Mouse (Mus musculus): ENCODE results near the gene Mta2. TPM values are rescaled to one million over a fixed set of nuclear protein-coding genes. Genes with fewer than 3 reads are reported as not detected.
A peak's percentile ranks its signal among the peaks of the same experiment; 100 is the strongest.
"Not testable (repeated sequence)": the region's sequence is repeated elsewhere in the genome, so short reads cannot be mapped to it uniquely, and the experiment has no call there.

The Mta2 gene
- 79.0 and 85.9 TPM in 2 replicates for polyA plus RNA-seq (2015; fragmentation: Nextera tagmentation; extraction: Ambion mirVana)

DNA sequence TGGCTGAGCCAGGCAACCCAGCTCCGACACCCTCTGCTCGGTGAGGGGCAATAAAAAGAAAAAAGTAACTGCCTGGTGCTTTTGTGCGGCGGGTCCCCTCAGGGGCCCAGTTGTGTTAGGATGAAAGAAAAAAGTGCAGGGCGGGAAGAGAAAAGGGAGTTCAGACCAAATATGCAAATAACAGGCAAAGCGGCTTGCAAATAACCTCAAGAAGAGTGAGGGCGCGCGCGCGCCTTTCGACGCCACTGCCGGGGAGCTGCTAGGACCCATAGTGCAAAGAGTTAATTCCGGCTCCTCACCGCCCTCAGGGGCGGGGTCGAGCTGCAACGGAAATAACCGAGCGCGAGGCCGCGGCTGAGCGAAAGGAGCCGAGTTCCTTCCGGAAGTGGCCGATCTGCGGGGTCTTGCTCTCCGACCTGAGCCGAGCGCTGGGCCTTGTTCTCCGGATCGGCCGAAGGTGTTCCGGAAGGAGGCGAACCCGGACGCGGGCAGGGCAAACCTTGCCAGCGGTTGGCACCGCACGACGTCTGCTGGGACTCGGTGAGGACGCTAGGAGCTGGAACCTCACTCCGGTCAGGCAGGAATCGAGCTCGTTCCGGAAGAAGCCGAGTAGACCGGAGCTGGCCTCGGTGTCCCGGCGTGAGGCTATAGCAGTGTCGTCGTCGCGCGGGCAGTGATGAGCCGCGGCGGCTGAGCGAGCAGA lies at the start of gene Mta2:
TSS of gene Mta2 (plus strand) at position 361 of the 703 bp plus-strand sequence.
- peak within 1 kb of the TSS; percentile 85 for H3K4me2 ChIP-seq
- WGBS (ENCODE audit: insufficient replicate concordance) = under 1% methylated on average over 64 of the region's 64 CpGs
- peak within 1 kb of the TSS; percentile 97 for H3K27ac ChIP-seq (replicated peaks)
- H3K9ac ChIP-seq = peak within 1 kb of the TSS; percentile 97
- H3K9me3 ChIP-seq (replicated peaks) = no peaks in the 10 kb centered on the region
- peak within 1 kb of the TSS; percentile 81 for H3K4me3 ChIP-seq (replicated peaks)
- H3K36me3 ChIP-seq (replicated peaks) = peaks cover 63% of the 10 kb centered on the region
- ATAC-seq (ENCODE audit: insufficient read depth) = peak; percentile 90
- H3K27me3 ChIP-seq = no peaks in the 10 kb centered on the region
- H3K4me1 ChIP-seq (replicated peaks) = peaks cover 66% of the 10 kb centered on the region

- Histone ChIP-seq H3K27me3 (no peaks in the 10 kb centered on the region), H3K9me3 (replicated peaks) (no peaks in the 10 kb centered on the region), H3K4me2 (peak within 1 kb of the TSS; percentile 78), H3K9ac (peak within 1 kb of the TSS; percentile 96), H3K4me3 (replicated peaks) (peak within 1 kb of the TSS; percentile 95), H3K27ac (replicated peaks) (peak within 1 kb of the TSS; percentile 93), H3K4me1 (replicated peaks) (peaks cover 71% of the 10 kb centered on the region), H3K36me3 (replicated peaks) (peaks cover 48% of the 10 kb centered on the region)
- peak; percentile 45 for ATAC-seq (ENCODE audit: insufficient read depth)
- WGBS (ENCODE audit: insufficient replicate concordance) = 1% methylated on average over 54 of the region's 54 CpGs
Observed at GRCm38 (mm10) chr19:8892829-8893766, 48.6 kb upstream of the Mta2 start, which contains the start of gene Ints5. Ints5 (plus strand) TSS chr19:8893005.

DNA sequence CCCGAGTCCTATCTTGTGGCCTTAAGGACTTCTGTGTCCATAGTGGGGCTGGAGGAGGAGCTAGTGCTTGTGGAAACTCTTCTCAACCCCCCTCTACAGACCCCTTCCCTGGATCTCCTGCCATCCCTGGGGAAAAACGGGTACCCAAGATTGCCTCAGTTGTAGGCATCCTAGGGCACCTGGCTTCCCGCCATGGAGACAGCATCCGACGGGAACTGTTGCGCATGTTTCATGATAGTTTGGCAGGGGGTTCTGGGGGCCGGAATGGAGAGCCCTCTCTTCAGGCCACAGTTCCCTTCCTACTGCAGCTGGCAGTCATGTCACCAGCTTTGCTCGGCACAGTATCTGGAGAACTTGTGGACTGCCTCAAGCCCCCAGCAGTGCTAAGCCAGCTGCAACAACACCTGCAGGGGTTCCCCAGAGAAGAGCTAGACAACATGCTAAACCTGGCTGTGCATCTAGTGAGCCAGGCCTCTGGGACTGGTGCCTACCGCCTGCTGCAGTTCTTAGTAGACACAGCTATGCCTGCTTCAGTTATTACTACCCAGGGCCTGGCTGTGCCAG lies 46.2 kb upstream of the Mta2 start:
- H3K4me2 ChIP-seq = peak overlapping the region; percentile 20
- no peak overlapping the region for H3K9ac ChIP-seq
- WGBS (ENCODE audit: insufficient replicate concordance) = 85% methylated on average over 9 of the region's 9 CpGs
- H3K36me3 ChIP-seq (replicated peaks) = peaks cover 40% of the 10 kb centered on the region
- no peak overlapping the region for H3K4me3 ChIP-seq (replicated peaks)
- H3K4me1 ChIP-seq (replicated peaks) = peaks cover 74% of the 10 kb centered on the region
- H3K27ac ChIP-seq (replicated peaks) = 0 out of 2 replicates have a peak overlapping the region, but pooled peaks have one; percentile 20
- ATAC-seq (ENCODE audit: insufficient read depth) = no peak
- no peaks in the 10 kb centered on the region for H3K9me3 ChIP-seq (replicated peaks)
- H3K27me3 ChIP-seq = no peaks in the 10 kb centered on the region

GRCm38 (mm10) chr19:8896231-8896630 lies 45.4 kb upstream of the Mta2 start:
- not testable (repeated sequence) for H3K4me3 ChIP-seq (replicated peaks); ATAC-seq (ENCODE audit: insufficient read depth); H3K9ac ChIP-seq; H3K9me3 ChIP-seq (replicated peaks); H3K27me3 ChIP-seq
- Histone ChIP-seq H3K27ac (replicated peaks) (peak overlapping the region; percentile 90), H3K36me3 (replicated peaks) (peaks cover 36% of the 10 kb centered on the region), H3K4me2 (peak overlapping the region; percentile 20; the same call in 1 of the 2 replicates), H3K4me1 (replicated peaks) (peaks cover 76% of the 10 kb centered on the region)
- WGBS (ENCODE audit: insufficient replicate concordance) = 71% methylated on average over 5 of the region's 5 CpGs

DNA sequence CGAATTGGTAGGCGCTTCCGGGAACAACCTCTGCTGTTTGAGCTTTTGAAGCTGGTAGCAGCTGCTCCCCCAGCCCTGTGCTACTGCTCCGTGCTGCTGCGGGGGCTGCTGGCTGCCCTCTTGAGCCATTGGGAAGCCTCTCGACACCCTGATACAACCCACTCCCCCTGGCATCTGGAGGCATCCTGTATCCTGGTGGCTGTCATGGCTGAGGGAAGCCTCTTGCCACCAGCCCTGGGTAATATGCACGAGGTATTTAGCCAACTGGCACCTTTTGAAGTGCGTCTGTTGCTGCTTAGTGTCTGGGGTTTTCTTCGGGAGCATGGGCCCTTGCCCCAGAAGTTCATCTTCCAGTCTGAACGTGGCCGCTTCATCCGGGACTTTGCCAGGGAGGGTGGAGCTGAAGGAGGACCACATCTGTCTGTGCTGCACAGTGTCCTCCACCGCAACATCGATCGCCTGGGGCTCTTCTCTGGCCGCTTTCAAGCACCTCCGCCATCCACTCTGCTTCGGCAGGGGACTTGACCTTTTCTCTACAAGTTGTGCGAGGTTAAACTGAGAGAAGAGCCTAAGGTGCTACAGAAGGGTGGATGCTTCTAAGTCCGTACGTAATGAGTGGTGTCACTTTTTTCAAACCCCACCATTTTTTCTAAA lies 44.3 kb upstream of the Mta2 start:
- H3K4me3 ChIP-seq (replicated peaks) = peak overlapping the region; percentile 86
- WGBS (ENCODE audit: insufficient replicate concordance) = 40% methylated on average over 21 of the region's 21 CpGs

DNA sequence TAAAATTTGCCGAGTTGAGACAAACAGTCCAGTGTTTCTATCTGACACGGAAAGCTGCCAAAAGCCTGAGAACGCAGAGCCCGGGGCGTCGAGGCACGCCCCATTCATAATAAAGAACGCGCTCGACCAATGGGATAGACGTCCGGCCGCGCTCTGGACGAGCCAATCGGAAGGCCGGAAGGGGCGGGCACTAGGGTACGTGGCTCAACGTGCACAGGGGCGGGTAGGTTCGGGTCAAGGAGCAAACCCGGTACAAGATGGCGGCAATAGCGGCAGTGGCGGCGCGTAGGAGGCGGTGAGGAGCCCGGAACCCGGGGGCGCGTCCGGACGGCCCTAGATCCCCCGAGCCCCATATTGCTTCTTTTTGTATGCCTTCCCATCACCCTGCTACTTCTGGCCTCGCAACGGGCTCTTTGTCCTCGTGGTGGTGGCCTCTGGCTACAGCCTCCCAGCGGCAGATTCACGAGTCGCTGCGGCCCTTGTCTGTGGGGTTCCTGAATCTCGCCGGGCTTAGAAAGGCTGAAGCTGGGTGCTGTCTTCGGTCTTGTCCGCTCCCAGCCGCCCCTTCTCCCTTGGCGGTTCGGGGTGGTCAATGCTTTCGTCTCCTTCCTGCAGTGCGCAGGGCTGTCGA lies 43.7 kb upstream of the Mta2 start, which contains the start of gene Ganab:
TSS of gene Ganab (plus strand) at position 207 of the 631 bp plus-strand sequence.
- no peaks in the 10 kb centered on the region for H3K9me3 ChIP-seq (replicated peaks)
- under 1% methylated on average over 53 of the region's 53 CpGs for WGBS (ENCODE audit: insufficient replicate concordance)
- H3K36me3 ChIP-seq (replicated peaks) = peaks cover 47% of the 10 kb centered on the region
- peak within 1 kb of the TSS; percentile 86 for H3K4me3 ChIP-seq (replicated peaks)
- H3K4me2 ChIP-seq = peak within 1 kb of the TSS; percentile 81
- H3K9ac ChIP-seq = peak within 1 kb of the TSS; percentile 91
- peaks cover 66% of the 10 kb centered on the region for H3K4me1 ChIP-seq (replicated peaks)
- no peaks in the 10 kb centered on the region for H3K27me3 ChIP-seq
- peak; percentile 98 for ATAC-seq (ENCODE audit: insufficient read depth)
- H3K27ac ChIP-seq (replicated peaks) = peak within 1 kb of the TSS; percentile 90

More for the DNA sequence above, 44.3 kb upstream of the Mta2 start:
- H3K27ac ChIP-seq (replicated peaks) = peak overlapping the region; percentile 90
- peak overlapping the region; percentile 91 for H3K9ac ChIP-seq
- not testable (repeated sequence) for H3K9me3 ChIP-seq (replicated peaks); H3K27me3 ChIP-seq
- H3K36me3 ChIP-seq (replicated peaks) = peaks cover 43% of the 10 kb centered on the region
- peak overlapping the region; percentile 81 for H3K4me2 ChIP-seq
- peaks cover 70% of the 10 kb centered on the region for H3K4me1 ChIP-seq (replicated peaks)
- peak; percentile 33 for ATAC-seq (ENCODE audit: insufficient read depth)

GRCm38 (mm10) chr19:8898576-8898975 lies 43.1 kb upstream of the Mta2 start:
- Histone ChIP-seq H3K9ac (peak overlapping the region; percentile 91), H3K9me3 (replicated peaks) (no peaks in the 10 kb centered on the region), H3K27ac (replicated peaks) (peak overlapping the region; percentile 90), H3K27me3 (no peaks in the 10 kb centered on the region), H3K36me3 (replicated peaks) (peaks cover 53% of the 10 kb centered on the region), H3K4me1 (replicated peaks) (peaks cover 61% of the 10 kb centered on the region), H3K4me2 (peak overlapping the region; percentile 81), H3K4me3 (replicated peaks) (peak overlapping the region; percentile 86)
- ATAC-seq (ENCODE audit: insufficient read depth) = no peak
- 3% methylated on average over 13 of the region's 13 CpGs for WGBS (ENCODE audit: insufficient replicate concordance)

GRCm38 (mm10) chr19:8899079-8899478 lies 42.6 kb upstream of the Mta2 start:
- Histone ChIP-seq H3K27me3 (no peaks in the 10 kb centered on the region), H3K36me3 (replicated peaks) (peaks cover 58% of the 10 kb centered on the region), H3K4me2 (peak overlapping the region; percentile 81), H3K9ac (peak overlapping the region; percentile 91), H3K4me1 (replicated peaks) (peaks cover 56% of the 10 kb centered on the region), H3K9me3 (replicated peaks) (no peaks in the 10 kb centered on the region), H3K4me3 (replicated peaks) (peak overlapping the region; percentile 86), H3K27ac (replicated peaks) (peak overlapping the region; percentile 31; the same call in 1 of the 2 replicates)
- WGBS (ENCODE audit: insufficient replicate concordance) = 33% methylated on average over 3 of the region's 3 CpGs
- ATAC-seq (ENCODE audit: insufficient read depth) = no peak

DNA sequence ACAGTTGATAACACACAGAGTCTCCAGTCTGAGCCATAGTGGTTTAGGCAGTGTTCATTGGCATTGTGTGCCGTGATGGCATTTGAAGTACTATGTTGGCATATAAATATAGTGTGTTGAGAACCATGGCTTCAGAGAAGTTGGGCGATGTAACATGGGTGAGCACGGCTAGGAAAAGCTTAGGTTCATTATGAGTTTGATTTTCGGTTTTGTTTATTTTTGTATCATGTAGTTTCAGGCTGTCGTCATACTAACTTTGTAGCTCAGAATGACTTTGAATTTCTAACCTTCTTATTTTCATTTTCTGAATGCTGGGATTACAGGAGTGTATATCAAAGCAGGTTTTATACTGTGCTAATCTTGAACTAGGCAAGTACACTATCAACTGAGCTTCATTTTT lies 38.3 kb upstream of the Mta2 start:
- Histone ChIP-seq H3K4me2 (no peak overlapping the region), H3K9me3 (replicated peaks) (no peaks in the 10 kb centered on the region), H3K4me1 (replicated peaks) (peaks cover 29% of the 10 kb centered on the region), H3K27ac (replicated peaks) (no peak overlapping the region), H3K36me3 (replicated peaks) (peaks cover 69% of the 10 kb centered on the region), H3K9ac (no peak overlapping the region), H3K4me3 (replicated peaks) (no peak overlapping the region), H3K27me3 (no peaks in the 10 kb centered on the region)
- ATAC-seq (ENCODE audit: insufficient read depth) = no peak
- 84% methylated on average over 5 of the region's 5 CpGs for WGBS (ENCODE audit: insufficient replicate concordance)

DNA sequence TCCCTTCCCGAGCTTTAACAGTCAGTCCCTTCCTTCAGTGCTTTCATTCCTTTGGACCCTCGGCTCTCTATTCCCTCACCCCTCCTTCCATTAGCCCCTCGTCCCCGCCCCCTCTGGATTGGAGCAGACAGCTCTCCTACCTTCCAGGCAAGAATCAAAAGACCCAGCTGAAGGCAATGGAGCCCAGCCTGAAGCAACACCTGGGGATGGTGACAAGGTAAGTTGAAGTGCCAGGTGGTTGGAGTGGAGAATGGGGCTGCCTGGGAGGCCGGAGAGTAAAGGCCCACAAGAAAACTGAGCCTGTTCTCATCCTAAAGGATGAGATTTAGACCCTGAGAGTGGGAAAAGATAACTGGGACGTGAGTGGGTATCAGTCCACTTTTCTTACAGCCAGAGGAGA lies 33.1 kb upstream of the Mta2 start:
- H3K4me2 ChIP-seq = no peak overlapping the region

More for the DNA sequence above, 33.1 kb upstream of the Mta2 start:
- Histone ChIP-seq H3K9me3 (replicated peaks) (no peaks in the 10 kb centered on the region), H3K4me3 (replicated peaks) (no peak overlapping the region), H3K36me3 (replicated peaks) (peaks cover 96% of the 10 kb centered on the region), H3K4me1 (replicated peaks) (no peaks in the 10 kb centered on the region), H3K27me3 (no peaks in the 10 kb centered on the region), H3K9ac (no peak overlapping the region), H3K27ac (replicated peaks) (no peak overlapping the region)
- ATAC-seq (ENCODE audit: insufficient read depth) = no peak
- WGBS (ENCODE audit: insufficient replicate concordance) = 82% methylated on average over 6 of the region's 6 CpGs
